In genomic region chr1:182682591-182683252, GRCm38 (mm10) we compare ENCODE assay signal across 10 mouse cellular contexts.
DNase-seq lines count a peak whose midpoint lies in the region; ATAC-seq and TF ChIP-seq lines count a peak whose summit lies in the region.
"Had no signal": no experiment of that assay in that cellular context is flagged by ENCODE, and none has a peak within 500 bp of the region (broad histone marks: within the 10 kb centered on the region; RNA-seq: fewer than 3 reads in every experiment).

No protein-coding gene starts in this region.

- no peak overlapping the region for H3K9ac ChIP-seq in forebrain, embryonic 15.5 days (replicated peaks)
- H3K9ac ChIP-seq in forebrain, embryonic 12.5 days = no peak overlapping the region
- no peak overlapping the region for H3K9ac ChIP-seq in kidney, embryonic 15.5 days
- H3K9ac ChIP-seq in stomach, postnatal 0 days (ENCODE audit: low read length) = no peak overlapping the region
- H3K9ac ChIP-seq: limb, embryonic 15.5 days; stomach, embryonic 15.5 days had no signal

- H3K4me3 ChIP-seq in forebrain, embryonic 15.5 days = no peak overlapping the region
- no peak overlapping the region for H3K4me3 ChIP-seq in forebrain, embryonic 12.5 days (replicated peaks)
- H3K4me3 ChIP-seq in gastrocnemius, adult 2 months = peak overlapping the region; percentile 1; the same call in 1 of the 2 replicates
- H3K4me3 ChIP-seq in kidney, embryonic 15.5 days (replicated peaks) = no peak overlapping the region
- no peak overlapping the region for H3K4me3 ChIP-seq in stomach, postnatal 0 days (ENCODE audit: low read depth, low read length)
- H3K4me3 ChIP-seq: limb, embryonic 15.5 days; stomach, embryonic 15.5 days had no signal

- peak; percentile 36 for DNase-seq in adipocyte (ENCODE audit: low spot score)
- DNase-seq in gastrocnemius, adult 2 months = peak; percentile 86
- DNase-seq in skeletal muscle tissue, adult 2 months (ENCODE audit: low read depth, low spot score) = peak; percentile 70
- DNase-seq in stomach, postnatal 0 days (ENCODE audit: low spot score) = no peak
- no peak for DNase-seq in frontal cortex, postnatal 36 days (ENCODE audit: low spot score in 2 of 2)

- 0 out of 2 replicates have a peak, but pooled peaks have one; percentile 32 for ATAC-seq in forebrain, embryonic 15.5 days (replicated peaks)
- no peak for ATAC-seq in forebrain, embryonic 12.5 days (ENCODE audit: low FRiP score)
- 0 out of 2 replicates have a peak, but pooled peaks have one; percentile 46 for ATAC-seq in kidney, embryonic 15.5 days (replicated peaks; ENCODE audit: low FRiP score)
- no peak for ATAC-seq in stomach, postnatal 0 days (ENCODE audit: low FRiP score, low TSS enrichment)

- no peak overlapping the region for H3K4me2 ChIP-seq in forebrain, embryonic 15.5 days (replicated peaks)
- no peak overlapping the region for H3K4me2 ChIP-seq in forebrain, embryonic 12.5 days
- no peak overlapping the region; the same call in 1 of the 2 replicates for H3K4me2 ChIP-seq in kidney, embryonic 15.5 days
- H3K4me2 ChIP-seq in stomach, postnatal 0 days (replicated peaks; ENCODE audit: low read depth) = no peak overlapping the region
- H3K4me2 ChIP-seq: limb, embryonic 15.5 days; stomach, embryonic 15.5 days had no signal

- intact Hi-C loops in gastrocnemius, adult 2 months (cut with DNase I) = no loop called here

- no peak overlapping the region for H3K27ac ChIP-seq in forebrain, embryonic 15.5 days (replicated peaks)
- H3K27ac ChIP-seq in forebrain, embryonic 12.5 days = no peak overlapping the region
- peak overlapping the region; percentile 35; the same call in 1 of the 2 replicates for H3K27ac ChIP-seq in gastrocnemius, adult 2 months
- H3K27ac ChIP-seq in kidney, embryonic 15.5 days = no peak overlapping the region
- H3K27ac ChIP-seq in stomach, postnatal 0 days (replicated peaks) = no peak overlapping the region
- H3K27ac ChIP-seq: limb, embryonic 15.5 days; stomach, embryonic 15.5 days had no signal

- no peak for TF ChIP-seq CTCF in gastrocnemius, adult 2 months (IDR thresholded peaks at IDR 0.05)
- no peak for TF ChIP-seq CTCF in stomach, postnatal 0 days (IDR thresholded peaks at IDR 0.05; ENCODE audit: low read depth)

- 42% methylated on average over 14 of the region's 14 CpGs for WGBS in forebrain, embryonic 15.5 days
- WGBS in forebrain, embryonic 12.5 days = 66% methylated on average over 14 of the region's 14 CpGs
- 21% methylated on average over 14 of the region's 14 CpGs for WGBS in kidney, embryonic 15.5 days
- WGBS in stomach, postnatal 0 days = 37% methylated on average over 14 of the region's 14 CpGs

- no peaks in the 10 kb centered on the region for H3K36me3 ChIP-seq in forebrain, embryonic 15.5 days
- H3K36me3 ChIP-seq in forebrain, embryonic 12.5 days (replicated peaks) = no peaks in the 10 kb centered on the region
- no peaks in the 10 kb centered on the region for H3K36me3 ChIP-seq in kidney, embryonic 15.5 days
- H3K36me3 ChIP-seq in stomach, postnatal 0 days (ENCODE audit: control insufficient read depth, insufficient read depth, low read length) = no peaks in the 10 kb centered on the region
- H3K36me3 ChIP-seq: limb, embryonic 15.5 days; stomach, embryonic 15.5 days had no signal

- TF ChIP-seq EP300 in stomach, postnatal 0 days (optimal IDR thresholded peaks at IDR 0.05) = no peak

- H3K4me1 ChIP-seq in forebrain, embryonic 15.5 days = peaks cover 10% of the 10 kb centered on the region; the same call in 1 of the 2 replicates
- H3K4me1 ChIP-seq in forebrain, embryonic 12.5 days = peaks cover 6% of the 10 kb centered on the region; the same call in 1 of the 2 replicates
- peaks cover 31% of the 10 kb centered on the region for H3K4me1 ChIP-seq in kidney, embryonic 15.5 days
- H3K4me1 ChIP-seq in stomach, postnatal 0 days (replicated peaks; ENCODE audit: control insufficient read depth, insufficient read depth) = no peaks in the 10 kb centered on the region
- H3K4me1 ChIP-seq: stomach, embryonic 15.5 days had no signal

- no peaks in the 10 kb centered on the region for H3K9me3 ChIP-seq in forebrain, embryonic 15.5 days
- no peaks in the 10 kb centered on the region for H3K9me3 ChIP-seq in forebrain, embryonic 12.5 days
- no peaks in the 10 kb centered on the region for H3K9me3 ChIP-seq in kidney, embryonic 15.5 days (replicated peaks)
- H3K9me3 ChIP-seq in stomach, postnatal 0 days (ENCODE audit: control insufficient read depth, low read length) = no peaks in the 10 kb centered on the region
- H3K9me3 ChIP-seq: limb, embryonic 15.5 days; stomach, embryonic 15.5 days had no signal

- H3K27me3 ChIP-seq in forebrain, embryonic 15.5 days = no peaks in the 10 kb centered on the region
- H3K27me3 ChIP-seq in forebrain, embryonic 12.5 days = peaks cover 14% of the 10 kb centered on the region; the same call in 1 of the 2 replicates
- no peaks in the 10 kb centered on the region for H3K27me3 ChIP-seq in kidney, embryonic 15.5 days
- H3K27me3 ChIP-seq in stomach, postnatal 0 days (ENCODE audit: control insufficient read depth, insufficient read depth, low read length) = no peaks in the 10 kb centered on the region
- H3K27me3 ChIP-seq: limb, embryonic 15.5 days; stomach, embryonic 15.5 days had no signal

Comparison
In these comparisons a context has a peak if more than half of its experiments do, and no peak if none do; other contexts are left out.
1. ATAC-seq: peak in forebrain, embryonic 15.5 days (single experiment) and kidney, embryonic 15.5 days (single experiment); none in forebrain, embryonic 12.5 days (single experiment) and stomach, postnatal 0 days (single experiment).
2. DNase-seq: peak in adipocyte (single experiment), gastrocnemius, adult 2 months (single experiment) and skeletal muscle tissue, adult 2 months (single experiment); none in stomach, postnatal 0 days (single experiment) and frontal cortex, postnatal 36 days (0 of 2).